In the genomic region with DNA sequence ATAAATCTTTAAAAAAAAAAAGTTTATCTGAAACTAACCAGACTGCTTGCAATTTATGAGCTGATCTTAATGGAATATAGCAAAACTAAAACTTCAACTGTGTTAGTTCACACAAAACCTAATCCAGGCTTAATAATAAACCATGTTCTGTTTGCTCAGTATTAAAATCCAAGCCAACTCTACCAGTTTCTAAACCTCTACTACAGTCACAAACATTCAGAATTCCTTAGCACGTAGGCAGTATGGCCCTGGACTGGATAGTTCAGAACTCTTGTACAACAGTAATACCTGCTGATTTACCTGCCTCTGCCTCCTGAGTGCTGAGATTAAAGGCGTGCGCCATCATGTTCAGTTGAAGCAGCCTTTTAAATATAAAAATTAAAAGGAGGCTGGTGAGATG, we compare ENCODE assay signal across 28 mouse cellular contexts. TPM values are rescaled to one million over a fixed set of nuclear protein-coding genes. Genes with fewer than 3 reads are reported as not detected.
DNase-seq lines count a peak whose midpoint lies in the region; ATAC-seq and TF ChIP-seq lines count a peak whose summit lies in the region.
"Had no signal": no experiment of that assay in that cellular context is flagged by ENCODE, and none has a peak within 500 bp of the region (broad histone marks: within the 10 kb centered on the region; RNA-seq: fewer than 3 reads in every experiment).

No protein-coding gene starts in this region.

- no peak for ATAC-seq in kidney, embryonic 14.5 days (ENCODE audit: low FRiP score, low TSS enrichment)
- ATAC-seq in kidney, embryonic 16.5 days (ENCODE audit: low FRiP score, low TSS enrichment) = no peak
- ATAC-seq: forebrain, embryonic 13.5 days; hindbrain, postnatal 0 days; Patski had no signal

- no peak for TF ChIP-seq POLR2A in myocyte (IDR thresholded peaks at IDR 0.05; ENCODE audit: insufficient read length, low read depth)

- no peak overlapping the region for H3K4me2 ChIP-seq in kidney, embryonic 14.5 days (replicated peaks; ENCODE audit: low read depth, low read length)
- no peak overlapping the region for H3K4me2 ChIP-seq in kidney, embryonic 16.5 days (replicated peaks; ENCODE audit: low read depth, low read length)
- H3K4me2 ChIP-seq in myocyte (ENCODE audit: low read depth) = peak overlapping the region; percentile 71
- H3K4me2 ChIP-seq: forebrain, embryonic 13.5 days; heart, embryonic 13.5 days; hindbrain, embryonic 14.5 days had no signal

- peaks cover 5% of the 10 kb centered on the region; the same call in 1 of the 2 replicates for H3K4me1 ChIP-seq in kidney, embryonic 14.5 days (ENCODE audit: control insufficient read depth, insufficient read depth, low read length)
- H3K4me1 ChIP-seq in kidney, embryonic 16.5 days (ENCODE audit: insufficient read depth, low read length) = peaks cover 23% of the 10 kb centered on the region
- H3K4me1 ChIP-seq: forebrain, embryonic 13.5 days had no signal

- WGBS in kidney, embryonic 14.5 days = 87% methylated on average over 3 of the region's 3 CpGs
- WGBS in kidney, embryonic 16.5 days = 91% methylated on average over 3 of the region's 3 CpGs

- peak; percentile 45 for DNase-seq in kidney, adult 18-20 months
- peak; percentile 79 for DNase-seq in kidney, adult 9 months
- no peak for DNase-seq in kidney, postnatal 10 days
- DNase-seq in embryo, embryonic 9.5 days (ENCODE audit: extremely low spot score) = no peak
- DNase-seq: adrenal gland, postnatal 10 days; adrenal gland, postnatal 36 days; B cell, adult 2 months; cerebellum, adult 18-20 months; cerebellum, adult 9-10 months; cerebellum, postnatal 14 days; embryo, embryonic 11 days; gastrocnemius, postnatal 10 days; gastrocnemius, postnatal 36 days; heart, adult 2 months; heart, postnatal 14 days; heart, postnatal 4 days had no signal

- H3K9ac ChIP-seq in kidney, embryonic 14.5 days (ENCODE audit: low read depth, low read length) = no peak overlapping the region
- no peak overlapping the region for H3K9ac ChIP-seq in kidney, embryonic 16.5 days (replicated peaks; ENCODE audit: low read length)
- H3K9ac ChIP-seq: forebrain, embryonic 13.5 days; heart, embryonic 13.5 days; hindbrain, embryonic 14.5 days had no signal

- no peaks in the 10 kb centered on the region for H3K79me2 ChIP-seq in myocyte (ENCODE audit: control insufficient read depth, insufficient read depth)

- H3K36me3 ChIP-seq in kidney, embryonic 14.5 days (ENCODE audit: control insufficient read depth, insufficient read depth, low read length) = no peaks in the 10 kb centered on the region
- H3K36me3 ChIP-seq in kidney, embryonic 16.5 days (ENCODE audit: insufficient read depth, low read length) = no peaks in the 10 kb centered on the region
- no peaks in the 10 kb centered on the region for H3K36me3 ChIP-seq in myocyte (ENCODE audit: control insufficient read depth, insufficient read depth)
- H3K36me3 ChIP-seq: forebrain, embryonic 10.5 days; G1E; heart, embryonic 10.5 days; heart, embryonic 13.5 days had no signal

- no peaks in the 10 kb centered on the region for H3K9me3 ChIP-seq in kidney, embryonic 14.5 days (ENCODE audit: control insufficient read depth, low read length)
- no peaks in the 10 kb centered on the region for H3K9me3 ChIP-seq in kidney, embryonic 16.5 days (ENCODE audit: low read length)
- H3K9me3 ChIP-seq: forebrain, embryonic 10.5 days; forebrain, embryonic 13.5 days; G1E; heart, embryonic 10.5 days; heart, embryonic 13.5 days had no signal

- no peak overlapping the region for H3ac ChIP-seq in myocyte (ENCODE audit: control insufficient read depth, insufficient read length)

- no peaks in the 10 kb centered on the region for H3K27me3 ChIP-seq in kidney, embryonic 14.5 days (ENCODE audit: control insufficient read depth, insufficient read depth, low read length)
- H3K27me3 ChIP-seq in kidney, embryonic 16.5 days (ENCODE audit: insufficient read depth, low read length) = no peaks in the 10 kb centered on the region
- no peaks in the 10 kb centered on the region for H3K27me3 ChIP-seq in myocyte (ENCODE audit: control insufficient read depth, insufficient read depth, insufficient read length)
- H3K27me3 ChIP-seq: CH12.LX; forebrain, embryonic 13.5 days; heart, embryonic 13.5 days; Patski had no signal

- no peak overlapping the region for H3K27ac ChIP-seq in kidney, embryonic 14.5 days (ENCODE audit: low read depth, low read length)
- peak overlapping the region; percentile 56; the same call in 1 of the 2 replicates for H3K27ac ChIP-seq in kidney, embryonic 16.5 days (ENCODE audit: low read length)
- H3K27ac ChIP-seq: forebrain, embryonic 10.5 days; forebrain, embryonic 13.5 days; heart, adult 2 months; heart, embryonic 10.5 days; heart, embryonic 13.5 days; hindbrain, embryonic 14.5 days; hindbrain, postnatal 0 days had no signal

- no peak overlapping the region for H3K4me3 ChIP-seq in kidney, embryonic 14.5 days (ENCODE audit: low read length)
- no peak overlapping the region for H3K4me3 ChIP-seq in kidney, embryonic 16.5 days (ENCODE audit: low read length)
- no peak overlapping the region for H3K4me3 ChIP-seq in myocyte
- H3K4me3 ChIP-seq: forebrain, embryonic 10.5 days; forebrain, embryonic 13.5 days; heart, adult 2 months; heart, embryonic 10.5 days; heart, embryonic 13.5 days had no signal

TF ChIP-seq in myocyte, 11 proteins besides CTCF, POLR2A, EP300 and RAD21:
- TF ChIP-seq MAX (IDR thresholded peaks at IDR 0.05; ENCODE audit: low read depth) (no peak), REST (IDR thresholded peaks at IDR 0.05; ENCODE audit: insufficient read depth, insufficient read length) (no peak), SRF (IDR thresholded peaks at IDR 0.05; ENCODE audit: control insufficient read depth, insufficient read length, low read depth) (no peak), MYOG (IDR thresholded peaks at IDR 0.05; ENCODE audit: control insufficient read depth in 1 of 3, insufficient read depth in 1 of 3, insufficient read length in 2 of 3, low read depth in 2 of 3) (no peak)

RNA-seq across cellular contexts. Expression of a gene that starts 13.9 kb away (rescaled TPM):
- 64.4 and 77.5 TPM in 2 replicates for polyA plus RNA-seq in kidney, embryonic 14.5 days (2014; fragmentation: Nextera tagmentation; extraction: Ambion mirVana)
- 51.4 and 71.6 TPM in 2 replicates for polyA plus RNA-seq in kidney, embryonic 16.5 days (2015; fragmentation: Nextera tagmentation; extraction: Ambion mirVana)
- 13.1 TPM for polyA plus RNA-seq in myocyte (2012; fragmentation: generic; extraction: Trizol)

RNA-seq across cellular contexts. Expression of a gene that starts 14.2 kb away (rescaled TPM):
- polyA plus RNA-seq in kidney, embryonic 14.5 days (2014; fragmentation: Nextera tagmentation; extraction: Ambion mirVana) = 0.21 and 0.95 TPM in 2 replicates
- 0.95 and 0.99 TPM in 2 replicates for polyA plus RNA-seq in kidney, embryonic 16.5 days (2015; fragmentation: Nextera tagmentation; extraction: Ambion mirVana)
- polyA plus RNA-seq in myocyte (2012; fragmentation: generic; extraction: Trizol) = 4.9 TPM
- polyA plus RNA-seq: G1E had no signal

Comparison
In these comparisons a context has a peak if more than half of its experiments do, and no peak if none do; other contexts are left out.
1. DNase-seq: peak in kidney, adult 18-20 months (single experiment) and kidney, adult 9 months (single experiment); none in kidney, postnatal 10 days (single experiment) and embryo, embryonic 9.5 days (single experiment).